Mouse (Mus musculus): Measurements from ENCODE around the gene Carf.
A peak's percentile ranks its signal among the peaks of the same experiment; 100 is the strongest.
"Not testable (repeated sequence)": the region's sequence is repeated elsewhere in the genome, so short reads cannot be mapped to it uniquely, and the experiment has no call there.

Carf gene

DNA sequence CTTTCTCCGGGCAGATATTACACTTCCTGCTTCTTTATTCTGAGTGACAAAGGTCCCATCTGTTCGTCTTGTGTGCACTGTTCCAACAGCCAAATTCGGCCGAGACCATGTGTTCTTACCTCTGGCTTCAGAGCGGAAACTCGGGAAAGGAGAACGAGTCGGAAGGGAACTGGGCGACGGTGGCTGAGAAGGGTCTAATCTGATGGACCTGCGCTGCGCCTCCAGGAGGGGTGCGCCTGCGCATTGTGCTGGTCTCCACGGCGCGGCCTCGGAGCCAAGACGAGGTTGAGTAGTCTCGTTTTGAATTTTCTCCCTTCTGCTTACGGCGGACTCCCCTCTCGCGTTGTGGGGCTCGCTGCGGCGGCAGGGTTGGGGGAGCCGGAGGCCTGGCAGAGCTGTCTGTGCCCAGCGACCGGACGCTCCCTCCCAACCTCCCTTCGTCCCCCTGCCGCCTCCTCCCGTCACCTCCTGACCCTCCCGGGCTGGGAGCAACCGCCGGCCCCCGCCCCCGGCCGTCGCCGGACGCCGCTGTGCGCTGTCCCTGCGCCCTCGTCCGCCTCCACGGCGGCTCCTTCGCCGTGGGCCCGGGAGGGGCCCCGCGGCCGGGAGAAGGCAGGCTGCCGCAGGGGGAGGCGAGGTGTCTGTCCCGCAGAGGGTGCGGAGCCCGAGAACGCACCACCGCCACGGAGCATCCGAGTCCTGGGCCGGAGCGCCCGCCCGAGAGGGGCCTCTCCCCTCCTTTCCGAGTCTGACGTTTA lies at the start of gene Carf, which contains the start of gene Wdr12:
TSS of gene Carf (plus strand) at position 224 of the 758 bp plus-strand sequence.
TSS of gene Wdr12 (minus strand) at position 622 of the 758 bp plus-strand sequence.
- peak; percentile 97 for DNase-seq (ENCODE audit: low spot score in 2 of 2)

GRCm38 (mm10) chr1:60054659-60055058 lies 43.4 kb upstream of the Carf start:
- no peak for DNase-seq (ENCODE audit: low spot score in 2 of 2)

GRCm38 (mm10) chr1:60056310-60056709 lies 41.7 kb upstream of the Carf start:
- no peak for DNase-seq (ENCODE audit: low spot score in 2 of 2)

DNA sequence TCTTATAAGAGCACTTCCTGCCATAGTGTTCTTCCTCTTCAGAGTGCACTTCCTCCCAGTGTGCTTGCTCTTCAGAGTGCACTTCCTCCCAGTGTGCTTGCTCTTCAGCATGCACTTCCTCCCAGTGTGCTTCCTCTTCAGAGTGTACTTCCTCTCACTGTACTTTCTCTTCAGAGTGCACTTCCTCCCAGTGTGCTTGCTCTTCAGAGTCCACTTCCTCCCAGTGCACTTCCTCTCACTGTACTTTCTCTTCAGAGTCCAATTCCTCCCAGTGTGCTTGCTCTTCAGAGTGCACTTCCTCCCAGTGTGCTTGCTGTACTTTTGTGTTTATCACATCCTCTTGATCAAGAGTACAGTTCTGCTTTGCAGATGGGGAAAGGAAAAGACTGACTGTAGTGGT lies 27.3 kb upstream of the Carf start:
- DNase-seq (ENCODE audit: low spot score in 2 of 2) = not testable (repeated sequence)

DNA sequence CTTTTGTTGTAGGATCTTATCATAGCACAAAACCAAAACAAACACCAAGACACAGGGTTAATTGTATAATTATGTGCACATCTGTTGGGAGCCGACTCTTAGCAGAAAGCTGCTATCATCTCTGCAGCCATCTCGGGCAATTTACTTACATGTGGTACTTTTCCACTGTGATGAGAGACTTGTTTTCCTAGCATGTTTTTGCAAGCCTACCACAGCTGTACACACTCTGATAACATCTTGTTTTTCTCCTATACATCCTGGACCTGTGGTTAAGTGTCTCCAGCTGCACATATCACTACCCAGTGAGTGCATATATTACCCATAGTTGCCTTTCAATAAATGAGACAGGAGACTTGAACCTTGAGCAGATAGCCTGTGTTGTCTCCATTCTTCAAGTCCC lies 23.1 kb upstream of the Carf start:
- no peak for DNase-seq (ENCODE audit: low spot score in 2 of 2)

GRCm38 (mm10) chr1:60075590-60075989 lies 22.5 kb upstream of the Carf start:
- DNase-seq (ENCODE audit: low spot score in 2 of 2) = no peak

DNA sequence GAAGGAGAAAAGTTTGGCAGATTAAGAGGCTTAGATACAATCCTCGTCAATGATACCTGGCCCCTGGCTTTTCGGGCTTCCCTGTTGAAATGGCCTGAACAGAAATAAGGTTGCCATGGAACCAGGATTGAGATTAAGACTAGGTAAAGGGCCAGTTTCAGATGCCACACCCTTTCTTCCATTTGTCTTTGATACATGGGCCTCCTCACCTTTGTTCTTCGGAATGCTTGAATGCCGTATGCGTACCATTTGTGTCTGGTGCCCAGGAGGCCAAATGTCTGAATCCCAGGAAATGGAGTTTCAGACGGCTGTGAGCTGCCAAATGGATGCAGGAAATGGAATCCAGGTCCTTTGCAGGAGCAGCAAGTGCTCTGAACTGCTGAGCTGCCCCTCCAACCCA lies 21.6 kb upstream of the Carf start:
- DNase-seq (ENCODE audit: low spot score in 2 of 2) = no peak

- no peak for DNase-seq (ENCODE audit: low spot score in 2 of 2)
Measured at GRCm38 (mm10) chr1:60096572-60097276, 1.3 kb upstream of the Carf start.

DNA sequence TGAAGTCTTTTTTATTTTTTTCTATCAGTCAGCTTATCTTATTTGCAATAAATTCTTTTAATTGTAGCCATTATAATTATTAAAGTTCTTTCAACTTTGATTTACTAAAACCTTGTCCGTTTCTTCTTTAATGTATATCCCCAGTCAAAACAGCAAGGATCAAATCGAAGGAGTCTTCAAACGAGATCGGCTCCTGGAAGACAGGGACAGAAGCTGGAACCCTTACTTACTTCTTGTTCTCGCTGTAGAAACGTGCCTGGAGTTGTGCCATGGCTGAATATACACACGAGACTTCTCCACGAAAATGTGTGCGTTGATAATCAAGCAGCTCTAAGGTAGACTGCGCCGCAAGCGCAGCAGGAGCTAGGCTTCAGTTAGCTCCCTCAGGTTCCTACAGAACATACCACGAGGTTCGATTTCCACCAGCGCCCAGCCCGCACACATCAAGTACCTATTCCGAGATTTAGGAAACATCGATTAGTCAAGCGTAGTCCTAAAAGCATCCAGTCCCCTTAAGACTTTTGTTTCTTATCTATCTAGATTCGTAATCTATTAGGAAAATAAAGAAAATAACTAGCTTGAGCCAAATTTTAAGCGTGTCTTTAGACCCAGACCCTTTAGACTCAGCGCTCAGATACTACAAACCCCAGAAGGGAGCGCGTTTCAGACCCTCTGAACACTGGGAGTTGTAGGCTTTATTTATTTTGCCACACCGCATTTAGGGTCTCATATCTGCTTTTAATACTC lies 597 bp upstream of the Carf start:
- DNase-seq (ENCODE audit: low spot score in 2 of 2) = peak; percentile 57 to 64

DNA sequence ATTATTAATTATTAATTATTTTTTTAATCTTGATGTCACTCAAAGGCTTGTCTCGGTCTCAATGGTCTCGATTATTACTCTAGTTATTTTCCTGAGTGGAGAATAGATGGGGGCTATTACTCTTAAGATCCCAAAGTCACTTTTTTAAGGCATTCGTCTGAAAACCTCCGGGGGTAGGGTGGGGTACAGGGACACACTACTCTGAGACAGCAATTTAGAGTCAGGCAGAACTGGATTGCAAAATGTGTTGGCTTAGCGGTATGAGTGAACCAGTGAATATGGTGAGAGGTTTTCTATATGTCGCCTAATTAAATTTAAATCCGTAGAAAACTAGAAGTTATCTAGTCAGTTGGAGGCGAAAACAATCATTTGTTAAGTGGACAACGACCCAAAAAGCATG lies 792 bp downstream of the Carf start:
- no peak for DNase-seq (ENCODE audit: low spot score in 2 of 2)

DNA sequence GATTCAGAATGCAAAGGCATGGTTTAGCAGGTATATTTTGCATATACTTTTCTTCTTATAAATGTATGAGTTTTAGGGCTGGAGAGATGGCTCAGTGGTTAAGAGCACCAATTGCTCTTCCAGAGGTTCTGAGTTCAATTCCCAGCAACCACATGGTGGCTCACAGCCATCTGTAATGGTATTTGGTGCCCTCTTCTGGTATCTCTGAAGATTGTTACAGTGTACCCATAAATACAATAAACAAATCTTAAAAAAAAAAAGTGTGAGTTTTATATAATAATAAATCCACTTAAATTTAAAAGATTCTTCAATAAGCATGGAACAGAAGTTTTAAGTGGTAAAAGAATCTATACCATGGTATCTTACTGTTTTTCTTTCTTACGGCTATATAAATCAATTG lies 6.5 kb downstream of the Carf start:
- DNase-seq (ENCODE audit: low spot score in 2 of 2) = no peak

DNA sequence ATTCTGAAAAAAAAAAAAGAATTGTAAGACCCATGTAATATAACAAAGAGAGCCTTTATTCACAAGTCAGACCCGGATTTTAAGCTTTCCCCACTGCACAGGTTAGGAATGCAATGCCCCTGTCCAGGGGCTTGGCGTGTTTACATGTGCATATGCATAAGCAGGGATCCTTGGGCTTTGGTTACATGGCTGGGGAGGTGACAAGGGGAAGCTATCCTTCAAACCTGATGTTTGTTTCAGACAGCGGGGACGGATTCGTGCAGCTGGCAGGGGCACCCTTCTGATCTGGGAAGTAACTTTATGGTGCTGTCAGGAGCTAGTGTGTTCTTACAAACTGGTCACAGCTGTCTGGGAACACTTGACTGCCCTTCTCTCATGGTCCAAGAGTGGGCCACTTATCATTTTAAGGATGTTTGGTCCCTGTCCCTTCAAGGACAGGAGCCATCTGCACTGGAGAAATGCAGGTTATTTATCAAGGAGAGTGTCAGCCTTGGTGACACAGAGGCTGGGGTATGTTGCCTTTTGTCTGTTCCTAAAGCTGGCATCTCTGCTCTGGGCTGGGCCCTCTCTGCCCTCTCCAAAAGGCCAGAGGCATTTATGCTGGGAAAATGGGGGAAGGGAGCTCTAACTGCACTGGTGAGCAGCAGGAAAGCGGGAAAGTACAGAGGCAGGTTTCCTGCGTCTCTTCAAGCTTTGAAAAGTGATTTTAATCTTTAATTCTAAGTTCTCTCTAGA lies 19.8 kb downstream of the Carf start:
- DNase-seq (ENCODE audit: low spot score in 2 of 2) = no peak

DNA sequence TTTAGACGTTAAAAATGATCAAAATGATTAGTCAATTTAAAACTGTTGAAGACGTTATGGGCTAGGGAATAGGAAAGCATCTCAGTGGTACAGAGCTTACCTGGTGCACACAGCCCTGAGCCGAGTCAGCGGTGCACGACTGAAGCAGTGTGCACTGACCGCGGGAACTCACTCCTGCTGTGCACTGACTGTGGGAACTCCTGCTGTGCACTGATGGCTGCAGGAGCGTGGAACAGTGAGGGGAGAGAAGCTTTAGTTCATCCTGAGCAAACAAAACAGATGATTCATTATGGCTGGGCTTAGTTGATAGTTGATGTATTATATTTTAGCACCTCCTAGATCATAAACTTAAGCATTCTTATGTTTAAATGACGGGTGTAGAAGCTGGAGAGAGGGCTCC lies 39.3 kb downstream of the Carf start:
- no peak for DNase-seq (ENCODE audit: low spot score in 2 of 2)

DNA sequence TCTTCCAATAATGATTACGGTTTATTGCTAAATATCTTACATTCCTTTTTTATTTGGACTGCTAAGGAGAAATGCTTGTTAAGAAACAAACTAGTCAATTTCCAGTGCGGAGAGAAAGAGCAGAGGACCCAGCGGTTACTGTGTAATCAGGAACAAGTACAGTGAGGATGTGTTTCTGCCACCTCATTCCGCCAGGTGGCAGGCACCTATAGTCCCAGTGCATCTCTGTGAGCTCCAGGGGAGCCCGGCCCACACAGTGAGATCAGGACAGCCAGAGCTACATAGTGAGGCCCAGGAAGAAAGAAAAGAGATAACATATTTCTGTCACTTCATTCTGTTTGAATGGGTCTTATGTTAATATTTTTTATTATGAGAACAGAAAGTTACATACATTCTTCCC lies 54.7 kb downstream of the Carf start:
- DNase-seq (ENCODE audit: low spot score in 2 of 2) = no peak

GRCm38 (mm10) chr1:60156651-60157050 lies 58.6 kb downstream of the Carf start:
- no peak for DNase-seq (ENCODE audit: low spot score in 2 of 2)

DNA sequence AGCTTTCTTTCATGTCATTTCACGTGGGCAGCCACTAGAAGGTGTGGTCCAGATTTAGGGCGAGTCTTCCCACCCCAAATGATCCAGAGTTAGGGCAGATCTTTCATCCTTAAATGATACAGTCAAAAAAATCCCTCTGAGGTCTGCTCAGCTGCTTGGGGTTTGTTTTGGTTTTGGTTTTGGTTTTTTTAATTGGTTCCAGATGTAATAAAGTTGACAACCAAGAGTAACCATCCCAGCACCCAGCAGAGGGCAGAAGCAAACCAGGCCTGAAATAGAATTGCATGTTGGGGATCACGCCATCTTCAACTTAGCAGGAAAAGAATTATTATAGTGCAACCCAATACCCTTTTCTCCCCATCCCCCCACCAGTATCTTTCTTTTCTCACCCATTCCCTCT lies 60.4 kb downstream of the Carf start:
- no peak for DNase-seq (ENCODE audit: low spot score in 2 of 2)

DNA sequence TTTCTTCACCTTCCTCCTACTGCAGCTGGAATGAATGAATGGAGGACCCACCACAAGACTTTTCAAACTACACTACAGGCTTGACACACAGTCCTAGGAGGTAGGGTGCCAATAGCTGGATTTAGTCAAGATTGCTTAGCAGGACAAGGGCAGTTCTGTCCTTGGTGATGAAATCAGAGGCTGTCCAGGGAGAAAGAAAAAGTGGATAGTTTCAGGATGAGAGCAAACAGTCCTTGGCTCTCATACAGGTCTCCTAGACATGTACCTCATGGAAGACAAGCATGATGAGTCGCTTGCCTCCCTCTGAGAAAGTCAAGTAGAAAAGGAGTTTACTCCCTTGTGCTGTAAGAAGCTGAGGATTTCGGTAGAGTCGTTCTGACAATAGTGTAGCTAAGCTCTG lies 65.6 kb downstream of the Carf start:
- no peak for DNase-seq (ENCODE audit: low spot score in 2 of 2)

DNA sequence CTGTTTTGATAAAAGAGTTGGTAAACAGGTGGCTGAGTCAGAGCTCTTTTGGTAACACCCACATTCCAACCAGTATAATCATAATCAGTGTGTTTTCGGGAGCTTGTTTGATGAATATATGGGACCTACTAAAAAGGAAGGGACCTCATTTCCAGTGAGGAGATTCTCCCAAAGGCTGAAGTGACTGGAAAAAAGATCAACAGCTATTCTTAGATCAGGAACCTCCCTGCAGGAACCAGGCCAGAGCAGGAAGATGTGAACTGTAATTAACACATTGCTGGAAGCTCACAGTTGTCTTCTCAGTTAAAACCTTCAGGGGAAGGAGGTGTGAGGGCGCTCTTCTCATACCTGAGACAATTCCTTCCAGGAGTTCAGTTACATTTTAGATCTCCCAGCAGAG lies 71.6 kb downstream of the Carf start:
- no peak for DNase-seq (ENCODE audit: low spot score in 2 of 2)

- no peak for DNase-seq (ENCODE audit: low spot score in 2 of 2)
Measured at GRCm38 (mm10) chr1:60170251-60170650, 72.2 kb downstream of the Carf start.

- no peak for DNase-seq (ENCODE audit: low spot score in 2 of 2)
Measured at GRCm38 (mm10) chr1:60173119-60173518, 75.1 kb downstream of the Carf start.

- DNase-seq (ENCODE audit: low spot score in 2 of 2) = not testable (repeated sequence)
Measured at GRCm38 (mm10) chr1:60177814-60178213, 79.8 kb downstream of the Carf start.

- DNase-seq (ENCODE audit: low spot score in 2 of 2) = no peak
Measured at GRCm38 (mm10) chr1:60179376-60179775, 81.3 kb downstream of the Carf start.
